Mouse (Mus musculus) forebrain, embryonic 12.5 days (tissue): ENCODE data around the gene Hoxd4. TPM values are rescaled to one million over a fixed set of nuclear protein-coding genes. Genes with fewer than 3 reads are reported as not detected.

Source experiments
- ATAC-seq: fragments of 200-750 bp; cut with Nextera tagmentation; 2 replicates; pipeline ENCODE4 v1.8.0; 2017; ENCODE audit warnings: moderate TSS enrichment; ENCODE audit not compliant: low FRiP score
- H3K27ac ChIP-seq: fragments of 300-500 bp; sonication (generic); 2 replicates; pipeline ENCODE4 v1.5.1; 2016; ENCODE audit warnings: mild to moderate bottlenecking
- H3K27me3 ChIP-seq: fragments of 300-500 bp; sonication (generic); 2 replicates; pipeline ENCODE4 v1.6.1; 2016; ENCODE audit warnings: mild to moderate bottlenecking
- H3K36me3 ChIP-seq: fragments of 300-500 bp; sonication (generic); replicated peaks from 2 replicates; pipeline ENCODE4 v1.6.1; 2016; ENCODE audit warnings: mild to moderate bottlenecking
- H3K4me1 ChIP-seq: fragments of 300-500 bp; sonication (generic); 2 replicates; pipeline ENCODE4 v1.6.1; 2016
- H3K4me2 ChIP-seq: fragments of 300-500 bp; sonication (generic); 2 replicates; pipeline ENCODE4 v1.6.1; 2016; ENCODE audit warnings: mild to moderate bottlenecking, moderate library complexity
- H3K4me3 ChIP-seq: fragments of 300-500 bp; sonication (generic); replicated peaks from 2 replicates; pipeline ENCODE4 v1.5.1; 2016; ENCODE audit warnings: mild to moderate bottlenecking
- H3K9ac ChIP-seq: fragments of 300-500 bp; sonication (generic); 2 replicates; pipeline ENCODE4 v1.6.1; 2016; ENCODE audit warnings: mild to moderate bottlenecking
- H3K9me3 ChIP-seq: fragments of 300-500 bp; sonication (generic); 2 replicates; pipeline ENCODE4 v1.6.1; 2016
- WGBS: fragments of 180-500 bp; shearing (Covaris S2); methylation state at CpG from one replicate; pipeline ENCODE4 v1.1.7; 2016; 5-methylcytosine and 5-hydroxymethylcytosine counted together
- polyA plus RNA-seq: library from polyadenylated mRNA; unstranded; fragments of >200 nt; fragmentation: Nextera tagmentation; extraction: Ambion mirVana; gene quantifications from 2 replicates; pipeline ENCODE4 v1.2.1, GENCODE M21; 2016

Hoxd4 gene
- polyA plus RNA-seq, 1 experiment from 2014 or later = not detected

DNA sequence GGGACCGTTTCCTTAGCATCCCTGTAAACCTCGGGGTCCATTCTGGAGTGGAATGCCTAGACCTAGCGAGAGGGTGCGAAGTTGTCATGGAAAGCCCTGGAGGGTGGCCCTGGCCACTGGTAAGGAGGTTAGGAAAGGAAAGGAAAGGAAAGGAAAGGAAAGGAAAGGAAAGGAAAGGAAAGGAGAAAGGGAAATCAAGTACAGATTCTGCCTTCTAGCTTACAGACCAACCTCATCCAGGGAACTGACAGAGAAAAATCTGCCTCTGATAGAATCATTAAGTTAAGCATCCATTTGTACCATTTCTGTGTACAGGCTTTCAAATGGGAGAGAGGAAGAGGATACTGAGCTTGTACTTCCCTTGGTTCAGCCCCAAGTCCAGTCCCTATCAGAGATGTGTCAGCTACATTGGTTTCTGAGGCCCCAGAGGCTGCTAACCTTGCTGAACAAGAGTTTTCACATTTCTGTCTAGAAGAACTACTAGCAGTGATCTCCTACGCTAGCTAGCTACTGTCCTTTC is 39.1 kb downstream of the Hoxd4 start:
- peaks cover 23% of the 10 kb centered on the region for H3K4me1 ChIP-seq
- 6% methylated on average over 5 of the region's 5 CpGs for WGBS
- no peak overlapping the region for H3K4me2 ChIP-seq
- H3K36me3 ChIP-seq = no peaks in the 10 kb centered on the region
- H3K4me3 ChIP-seq = no peak overlapping the region
- no peak overlapping the region for H3K27ac ChIP-seq
- no peaks in the 10 kb centered on the region for H3K9me3 ChIP-seq
- no peak overlapping the region for H3K9ac ChIP-seq
- peaks cover 96% of the 10 kb centered on the region for H3K27me3 ChIP-seq
- no peak for ATAC-seq

DNA sequence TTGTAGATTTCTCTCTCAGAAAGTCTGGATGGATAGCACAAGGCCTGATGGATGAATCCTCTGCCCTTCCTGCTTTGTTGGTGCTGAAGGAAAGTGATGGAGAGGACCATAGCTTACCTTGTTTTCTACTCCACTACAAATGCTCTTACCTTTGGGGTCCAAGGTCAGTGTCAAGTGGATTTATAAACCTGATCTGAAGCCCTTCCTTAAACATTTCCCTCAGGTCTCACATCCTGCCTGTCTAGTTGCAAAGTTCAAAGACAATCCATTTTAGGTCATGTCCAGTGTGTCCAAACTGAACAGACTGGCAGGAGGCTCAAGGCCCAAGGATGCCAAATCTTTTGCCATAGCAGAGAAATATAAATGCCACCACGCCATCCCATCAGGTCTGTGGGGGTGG is 40.1 kb downstream of the Hoxd4 start:
- no peak overlapping the region for H3K4me2 ChIP-seq
- no peak overlapping the region for H3K27ac ChIP-seq
- H3K36me3 ChIP-seq = no peaks in the 10 kb centered on the region
- no peaks in the 10 kb centered on the region for H3K9me3 ChIP-seq
- H3K4me3 ChIP-seq = no peak overlapping the region
- WGBS = 59% methylated on average over 1 of the region's 1 CpGs
- ATAC-seq = no peak
- peaks cover 19% of the 10 kb centered on the region for H3K4me1 ChIP-seq
- H3K9ac ChIP-seq = no peak overlapping the region
- peaks cover 96% of the 10 kb centered on the region for H3K27me3 ChIP-seq

DNA sequence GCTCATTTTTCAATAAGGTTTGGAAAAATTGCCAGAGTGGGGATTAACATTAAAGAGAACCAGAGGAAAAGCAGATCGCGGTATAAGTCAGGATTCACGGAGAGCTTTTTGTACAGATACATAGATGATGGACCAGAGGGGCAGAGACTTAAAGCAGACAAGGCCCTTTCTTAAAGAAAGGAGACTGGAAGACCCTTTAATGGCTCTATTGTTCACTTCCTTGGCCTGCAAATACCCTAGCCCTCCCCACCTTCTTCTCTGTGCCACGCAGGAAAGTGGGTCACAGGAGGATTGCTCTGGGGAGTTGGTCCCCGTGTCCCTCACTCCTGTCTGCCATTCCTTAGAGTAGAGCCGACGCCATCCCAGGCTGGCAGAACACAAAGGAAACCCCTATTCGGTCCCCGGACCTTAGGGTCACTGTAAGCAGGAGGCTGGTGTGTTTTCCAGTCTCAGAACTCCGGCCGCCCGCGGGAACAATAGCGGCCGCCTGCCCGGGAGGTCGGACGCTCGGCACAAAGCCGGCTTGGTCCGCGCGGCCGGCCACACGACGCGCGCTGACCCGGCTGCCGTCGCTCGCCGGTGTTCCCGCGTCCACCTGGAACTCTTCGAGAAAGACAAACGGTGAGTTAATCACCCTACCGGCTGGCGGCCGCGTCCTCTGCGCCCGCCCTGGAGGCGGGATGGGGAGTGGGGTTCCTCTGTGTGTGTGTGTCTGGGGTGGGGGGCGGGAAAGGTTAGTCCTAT is 40.9 kb downstream of the Hoxd4 start:
- peak overlapping the region; percentile 33 for H3K4me2 ChIP-seq
- no peak overlapping the region for H3K27ac ChIP-seq
- no peak overlapping the region for H3K9ac ChIP-seq
- peak overlapping the region; percentile 21 for H3K4me3 ChIP-seq
- peaks cover 18% of the 10 kb centered on the region for H3K4me1 ChIP-seq
- no peaks in the 10 kb centered on the region for H3K36me3 ChIP-seq
- no peak for ATAC-seq
- no peaks in the 10 kb centered on the region for H3K9me3 ChIP-seq
- H3K27me3 ChIP-seq = peaks cover 94% of the 10 kb centered on the region
- under 1% methylated on average over 45 of the region's 45 CpGs for WGBS

DNA sequence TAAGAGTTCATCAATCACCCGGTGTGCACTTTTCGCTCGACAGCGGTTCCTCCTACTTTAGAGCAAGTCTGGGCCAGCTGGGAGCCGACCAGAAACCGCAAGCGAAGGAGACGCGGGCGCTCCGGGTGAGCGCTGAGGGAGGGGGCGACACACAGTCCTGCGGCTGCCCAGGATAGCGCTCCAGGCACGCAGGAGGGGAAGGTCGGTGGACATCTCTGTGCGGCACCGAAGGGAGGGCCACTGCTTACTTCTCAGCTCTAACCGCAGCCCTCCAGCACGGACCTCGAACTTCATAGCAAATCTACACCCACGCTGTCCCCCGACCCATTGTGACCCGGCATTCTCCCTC is 41.4 kb downstream of the Hoxd4 start:
- peaks cover 94% of the 10 kb centered on the region for H3K27me3 ChIP-seq
- H3K4me2 ChIP-seq = peak overlapping the region; percentile 33; the same call in 1 of the 2 replicates
- no peaks in the 10 kb centered on the region for H3K9me3 ChIP-seq
- ATAC-seq = no peak
- WGBS = 2% methylated on average over 25 of the region's 25 CpGs
- peak overlapping the region; percentile 21; the same call in 1 of the 2 replicates for H3K4me3 ChIP-seq
- no peak overlapping the region for H3K27ac ChIP-seq
- H3K9ac ChIP-seq = no peak overlapping the region
- no peaks in the 10 kb centered on the region for H3K36me3 ChIP-seq
- H3K4me1 ChIP-seq = peaks cover 18% of the 10 kb centered on the region

DNA sequence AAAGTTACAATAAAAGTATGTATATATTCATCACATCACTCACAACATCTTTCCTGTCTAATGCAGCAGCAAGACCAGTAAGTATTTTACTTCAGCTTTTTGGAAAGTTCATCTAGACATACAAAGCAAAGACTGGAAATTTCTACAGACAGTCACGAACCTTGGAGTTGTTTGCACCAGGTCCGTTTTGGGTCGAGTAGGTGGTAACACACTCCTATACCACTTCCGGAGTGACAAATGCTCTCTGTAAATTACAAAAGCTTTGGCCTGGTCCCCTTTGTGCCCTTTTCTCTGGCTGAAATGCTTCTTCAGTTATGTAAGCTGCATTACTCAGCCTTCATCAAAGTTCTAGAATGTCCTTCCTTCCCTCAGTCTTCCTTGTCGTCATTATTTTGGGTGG is 42.0 kb downstream of the Hoxd4 start:
- Histone ChIP-seq H3K4me2 (no peak overlapping the region), H3K4me1 (peaks cover 18% of the 10 kb centered on the region), H3K36me3 (no peaks in the 10 kb centered on the region), H3K9me3 (no peaks in the 10 kb centered on the region), H3K27ac (no peak overlapping the region), H3K4me3 (no peak overlapping the region), H3K27me3 (peaks cover 94% of the 10 kb centered on the region), H3K9ac (no peak overlapping the region)
- WGBS = 12% methylated on average over 5 of the region's 5 CpGs
- ATAC-seq = no peak

DNA sequence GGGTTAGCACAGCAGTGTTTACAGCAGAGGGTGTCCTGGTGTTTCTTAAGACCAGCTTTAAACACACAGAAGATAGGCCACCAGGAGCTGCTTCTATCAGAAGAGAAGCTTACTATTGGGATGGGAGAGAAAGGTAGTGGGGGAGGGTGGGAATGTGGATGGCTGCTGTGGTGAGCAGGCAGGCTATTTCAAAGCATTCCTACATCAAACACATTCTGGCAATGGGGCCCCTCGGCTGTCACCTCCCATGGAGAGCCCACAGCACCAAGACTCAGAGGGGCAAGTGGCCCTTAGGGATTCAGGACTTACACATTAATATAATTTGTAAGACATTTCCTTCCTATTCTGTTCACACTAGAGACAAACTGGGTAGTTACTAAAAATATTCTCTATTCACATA is 48.4 kb downstream of the Hoxd4 start:
- peaks cover 17% of the 10 kb centered on the region for H3K4me1 ChIP-seq
- H3K27ac ChIP-seq = no peak overlapping the region
- ATAC-seq = no peak
- no peaks in the 10 kb centered on the region for H3K9me3 ChIP-seq
- H3K27me3 ChIP-seq = peaks cover 93% of the 10 kb centered on the region
- no peak overlapping the region for H3K9ac ChIP-seq
- no peaks in the 10 kb centered on the region for H3K36me3 ChIP-seq
- WGBS = 0% methylated on average over 1 of the region's 1 CpGs
- no peak overlapping the region for H3K4me2 ChIP-seq
- H3K4me3 ChIP-seq = no peak overlapping the region

DNA sequence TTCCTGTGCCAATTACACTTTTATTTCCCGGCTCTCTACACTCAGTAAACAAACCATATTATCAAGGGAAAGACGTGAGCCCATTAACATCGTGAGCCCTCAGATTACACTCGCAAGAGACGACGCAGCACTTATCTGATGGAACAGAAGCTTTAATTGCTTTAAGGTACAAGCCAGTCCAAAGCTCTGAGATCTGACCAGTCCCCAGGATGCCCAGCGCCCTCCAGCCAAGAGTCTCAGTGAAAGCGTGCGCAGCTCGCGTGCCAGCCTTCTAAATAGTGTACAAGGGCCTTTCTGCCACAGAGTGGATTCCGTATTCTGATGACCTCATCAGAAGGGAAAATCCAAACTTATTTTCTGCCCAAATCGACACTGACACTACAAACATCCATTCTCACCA is 50.2 kb downstream of the Hoxd4 start:
- Histone ChIP-seq H3K4me1 (peaks cover 17% of the 10 kb centered on the region), H3K27ac (no peak overlapping the region), H3K9me3 (no peaks in the 10 kb centered on the region), H3K4me3 (peak overlapping the region; percentile 51; the same call in 1 of the 2 replicates), H3K4me2 (no peak overlapping the region; the same call in 1 of the 2 replicates), H3K27me3 (peaks cover 95% of the 10 kb centered on the region), H3K9ac (no peak overlapping the region), H3K36me3 (no peaks in the 10 kb centered on the region)
- ATAC-seq = no peak
- 5% methylated on average over 13 of the region's 13 CpGs for WGBS

DNA sequence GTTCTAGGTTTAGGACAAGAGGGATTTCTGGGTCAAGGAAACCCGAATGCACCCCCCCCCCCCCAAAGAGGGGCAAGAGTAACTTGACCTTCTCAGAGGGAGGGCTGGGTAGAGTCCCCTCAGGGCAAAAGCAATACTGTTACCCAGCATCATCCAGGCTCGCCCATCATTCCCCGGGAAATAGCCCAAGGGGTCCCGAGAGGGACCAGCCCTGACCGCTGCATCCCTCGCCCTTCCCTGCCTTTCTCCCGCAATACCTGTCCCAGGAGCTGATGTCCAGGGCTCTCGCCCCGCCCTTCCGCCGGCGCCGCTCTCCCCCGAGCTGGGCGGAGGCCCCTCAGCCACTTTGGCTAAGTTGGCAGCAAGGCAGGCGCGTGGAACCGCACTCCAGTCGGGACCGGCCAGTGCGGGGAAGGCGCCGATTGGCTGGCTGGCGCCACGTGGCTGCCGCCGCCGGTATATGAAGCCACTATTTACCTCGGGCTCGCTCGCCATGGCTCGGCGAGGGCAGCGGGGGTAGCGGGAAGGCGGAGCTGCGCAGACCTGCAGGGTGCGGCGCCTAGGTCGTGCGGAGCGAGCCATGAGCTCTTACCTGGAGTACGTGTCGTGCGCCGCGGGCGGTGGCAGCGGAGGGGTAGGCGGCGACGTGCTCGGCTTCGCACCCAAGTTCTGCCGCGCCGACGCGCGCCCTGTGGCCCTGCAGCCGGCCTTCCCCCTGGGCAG is 51.0 kb downstream of the Hoxd4 start, which contains the start of gene Hoxd1:
Hoxd1 (plus strand) TSS at position 459 of the 723 bp plus-strand sequence.
- Histone ChIP-seq H3K36me3 (no peaks in the 10 kb centered on the region), H3K4me1 (peaks cover 17% of the 10 kb centered on the region), H3K4me3 (peak within 1 kb of the TSS; percentile 51), H3K27me3 (peaks cover 92% of the 10 kb centered on the region), H3K4me2 (peak within 1 kb of the TSS; percentile 83), H3K9ac (no peak within 1 kb of the TSS; the same call in 1 of the 2 replicates), H3K27ac (no peak within 1 kb of the TSS), H3K9me3 (no peaks in the 10 kb centered on the region)
- under 1% methylated on average over 60 of the region's 61 CpGs for WGBS
- peak; percentile 87 for ATAC-seq

DNA sequence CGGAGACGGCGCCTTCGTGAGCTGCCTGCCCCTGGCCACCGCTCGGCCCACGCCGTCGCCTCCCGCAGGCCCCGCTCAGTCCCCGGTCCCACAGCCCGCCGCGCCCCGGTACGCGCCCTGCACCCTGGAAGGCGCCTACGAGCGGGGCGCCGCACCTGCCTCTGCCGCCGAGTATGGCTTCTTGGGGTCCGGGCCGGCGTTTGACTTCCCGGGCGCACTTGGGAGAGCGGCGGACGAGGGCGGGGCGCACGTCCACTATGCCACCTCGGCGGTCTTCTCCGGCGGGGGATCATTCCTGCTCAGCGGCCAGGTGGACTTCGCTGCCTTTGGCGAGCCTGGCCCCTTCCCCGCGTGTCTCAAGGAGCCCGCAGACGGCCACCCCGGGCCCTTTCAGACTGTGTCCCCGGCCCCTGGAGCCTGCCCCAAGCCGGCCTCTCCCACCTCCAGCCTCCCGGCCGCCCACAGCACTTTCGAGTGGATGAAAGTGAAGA is 51.6 kb downstream of the Hoxd4 start:
- Histone ChIP-seq H3K9me3 (no peaks in the 10 kb centered on the region), H3K27me3 (peaks cover 87% of the 10 kb centered on the region), H3K9ac (no peak overlapping the region; the same call in 1 of the 2 replicates), H3K4me2 (peak overlapping the region; percentile 83), H3K4me3 (peak overlapping the region; percentile 51), H3K4me1 (peaks cover 17% of the 10 kb centered on the region), H3K27ac (no peak overlapping the region), H3K36me3 (no peaks in the 10 kb centered on the region)
- under 1% methylated on average over 50 of the region's 53 CpGs for WGBS
- 0 out of 2 replicates have a peak, but pooled peaks have one; percentile 20 for ATAC-seq

DNA sequence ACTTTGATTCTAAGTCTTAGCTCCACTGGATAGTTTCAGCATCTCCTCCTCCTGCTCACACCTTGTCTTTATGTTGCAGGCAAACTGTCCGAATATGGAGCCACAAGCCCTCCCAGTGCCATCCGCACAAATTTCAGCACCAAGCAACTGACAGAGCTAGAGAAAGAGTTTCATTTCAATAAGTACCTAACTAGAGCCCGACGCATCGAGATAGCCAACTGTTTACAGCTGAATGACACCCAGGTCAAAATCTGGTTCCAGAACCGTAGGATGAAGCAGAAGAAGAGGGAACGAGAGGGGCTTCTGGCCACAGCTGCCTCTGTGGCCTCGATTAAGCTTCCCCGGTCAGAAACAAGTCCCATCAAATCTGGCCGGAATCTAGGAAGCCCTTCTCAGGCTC is 52.2 kb downstream of the Hoxd4 start:
- Histone ChIP-seq H3K4me1 (peaks cover 17% of the 10 kb centered on the region), H3K36me3 (no peaks in the 10 kb centered on the region), H3K4me2 (no peak overlapping the region), H3K9ac (no peak overlapping the region), H3K27me3 (peaks cover 87% of the 10 kb centered on the region), H3K4me3 (no peak overlapping the region), H3K9me3 (no peaks in the 10 kb centered on the region), H3K27ac (no peak overlapping the region)
- 48% methylated on average over 10 of the region's 10 CpGs for WGBS
- ATAC-seq = no peak

DNA sequence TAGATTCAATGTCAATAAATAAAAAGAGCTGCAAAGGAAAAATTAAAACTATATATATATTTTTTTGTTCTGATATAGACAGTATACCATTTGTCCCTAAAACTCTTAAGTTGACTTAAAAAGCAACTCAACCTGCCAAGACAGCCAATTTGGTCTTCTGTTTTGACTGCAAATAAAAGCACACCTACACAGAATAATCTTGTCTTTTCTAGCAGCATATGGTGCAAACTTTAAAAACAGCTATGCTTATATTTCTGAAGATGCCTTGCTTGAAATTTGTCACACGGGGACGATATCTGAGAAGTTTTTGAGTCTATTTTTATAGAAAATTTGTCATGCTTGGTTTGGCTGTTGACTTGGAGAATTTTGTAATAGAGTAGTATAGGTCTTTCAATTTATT is 62.6 kb downstream of the Hoxd4 start:
- H3K9ac ChIP-seq = no peak overlapping the region
- no peaks in the 10 kb centered on the region for H3K4me1 ChIP-seq
- no peak for ATAC-seq
- no peak overlapping the region for H3K4me3 ChIP-seq
- H3K27ac ChIP-seq = no peak overlapping the region
- H3K4me2 ChIP-seq = no peak overlapping the region
- H3K9me3 ChIP-seq = no peaks in the 10 kb centered on the region
- 84% methylated on average over 2 of the region's 2 CpGs for WGBS
- H3K27me3 ChIP-seq = peaks cover 7% of the 10 kb centered on the region
- no peaks in the 10 kb centered on the region for H3K36me3 ChIP-seq

DNA sequence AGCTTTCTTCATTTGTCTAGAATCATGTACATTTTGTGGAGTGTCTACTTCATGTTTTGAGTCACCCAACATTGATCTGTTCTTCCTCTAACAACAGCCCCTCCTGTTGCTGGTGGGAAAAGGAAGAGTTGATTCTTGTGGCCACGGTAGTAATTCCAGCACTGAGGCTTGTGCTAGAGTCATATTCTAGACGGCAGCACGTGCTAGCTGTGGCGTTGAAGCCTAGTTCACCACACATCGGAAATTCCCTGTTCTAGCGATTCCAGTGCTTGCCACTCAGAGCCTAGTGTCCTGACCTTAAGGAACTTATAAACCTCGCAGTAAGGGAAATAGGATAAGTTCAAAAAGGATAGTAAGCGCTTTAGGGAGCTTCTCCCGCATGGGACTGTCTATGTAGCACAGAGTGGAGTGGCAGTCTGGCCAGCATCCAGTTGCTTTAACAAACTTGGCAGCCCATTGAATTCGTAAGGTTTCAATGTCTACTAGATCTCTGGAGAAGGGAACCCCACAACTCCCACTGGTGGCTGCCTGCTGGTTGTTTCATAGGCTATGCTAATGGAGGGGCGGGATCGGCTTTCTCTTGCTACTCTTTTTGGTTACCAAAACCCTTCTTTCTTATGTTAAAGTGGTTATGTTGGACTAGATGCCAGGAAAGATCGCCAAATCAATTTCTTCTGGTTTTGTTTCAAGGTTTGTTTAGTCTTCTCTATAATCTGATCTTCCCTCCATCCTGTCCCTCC is 66.0 kb downstream of the Hoxd4 start:
- Histone ChIP-seq H3K4me2 (no peak overlapping the region), H3K27ac (no peak overlapping the region), H3K4me1 (no peaks in the 10 kb centered on the region), H3K27me3 (no peaks in the 10 kb centered on the region), H3K9ac (no peak overlapping the region), H3K9me3 (no peaks in the 10 kb centered on the region), H3K4me3 (no peak overlapping the region), H3K36me3 (no peaks in the 10 kb centered on the region)
- 72% methylated on average over 13 of the region's 13 CpGs for WGBS
- ATAC-seq = no peak
